Mouse (Mus musculus): ENCODE results near the gene Dzank1. TPM values are rescaled to one million over a fixed set of nuclear protein-coding genes. Genes with fewer than 3 reads are reported as not detected.
A peak's percentile ranks its signal among the peaks of the same experiment; 100 is the strongest.

Dzank1 gene
- total and polyA plus RNA-seq, 3 experiments: 0.08 to 0.35 TPM; not detected in 1

GRCm38 (mm10) chr2:144450378-144450777 is 76.8 kb downstream of the Dzank1 start:
- H3K27ac ChIP-seq (ENCODE audit: control insufficient read depth, low read depth, low read length): no peak overlapping the region
- H3K9ac ChIP-seq (ENCODE audit: control insufficient read depth, low read depth, low read length, poor library complexity, severe bottlenecking): no peak overlapping the region
- H3K79me2 ChIP-seq (ENCODE audit: control insufficient read depth, insufficient read depth, low read length, poor library complexity): no peaks in the 10 kb centered on the region
- no peaks in the 10 kb centered on the region for H3K9me3 ChIP-seq (replicated peaks; ENCODE audit: insufficient read depth, low read length)
- peaks cover 0 to 2% of the 10 kb centered on the region in 2 experiments; a peak in 1 of 4 replicates for H3K36me3 ChIP-seq (ENCODE audit: control insufficient read depth in 1 of 2, insufficient read depth in 2 of 2, low read length in 2 of 2)
- H3K27me3 ChIP-seq (ENCODE audit: control insufficient read depth in 1 of 2, insufficient read depth in 2 of 2, low read length in 2 of 2): peaks cover 0 to 2% of the 10 kb centered on the region in 2 experiments; a peak in 1 of 4 replicates
- H3K4me3 ChIP-seq (ENCODE audit: control insufficient read depth in 1 of 2, insufficient read depth in 1 of 2, low read depth in 2 of 2, low read length in 2 of 2): no peak overlapping the region
- TF ChIP-seq POLR2AphosphoS2 (IDR thresholded peaks at IDR 0.05; ENCODE audit: low read length) (no peak), SIN3A (IDR thresholded peaks at IDR 0.05; ENCODE audit: low read length) (no peak), MEF2A (IDR thresholded peaks at IDR 0.05; ENCODE audit: extremely low read depth, insufficient replicate concordance, low read depth, low read length, poor library complexity, severe bottlenecking) (no peak), HCFC1 (IDR thresholded peaks at IDR 0.05; ENCODE audit: low read depth, low read length) (no peak), MAX (IDR thresholded peaks at IDR 0.05; ENCODE audit: low read length) (peak; percentile 30; the same call in 1 of the 2 replicates), ZNF384 (IDR thresholded peaks at IDR 0.05; ENCODE audit: low read depth, low read length) (no peak), NELFE (IDR thresholded peaks at IDR 0.05; ENCODE audit: low read depth, low read length) (no peak), GATA1 (IDR thresholded peaks at IDR 0.05; ENCODE audit: low read depth, low read length) (no peak), TBP (IDR thresholded peaks at IDR 0.05; ENCODE audit: low read depth, low read length) (peak; percentile 95), ELF1 (IDR thresholded peaks at IDR 0.05; ENCODE audit: low read depth, low read length) (no peak), CHD2 (IDR thresholded peaks at IDR 0.05; ENCODE audit: low read length) (no peak), TAL1 (IDR thresholded peaks at IDR 0.05; ENCODE audit: low read length) (no peak), RAD21 (IDR thresholded peaks at IDR 0.05; ENCODE audit: low read depth, low read length) (no peak), USF1 (IDR thresholded peaks at IDR 0.05; ENCODE audit: low read depth, low read length) (no peak), MXI1 (IDR thresholded peaks at IDR 0.05; ENCODE audit: low read depth, low read length) (no peak), POLR2A (IDR thresholded peaks at IDR 0.05; ENCODE audit: control insufficient read depth in 1 of 2, insufficient read depth in 1 of 2, low read depth in 1 of 2, low read length in 2 of 2, poor library complexity in 1 of 2) (no peak), USF2 (IDR thresholded peaks at IDR 0.05; ENCODE audit: borderline replicate concordance in 1 of 2, insufficient read depth in 1 of 2, low read depth in 1 of 2, low read length in 2 of 2) (no peak), BHLHE40 (IDR thresholded peaks at IDR 0.05; ENCODE audit: borderline replicate concordance, low read depth, low read length) (no peak), ETS1 (IDR thresholded peaks at IDR 0.05; ENCODE audit: low read depth, low read length) (no peak), TCF12 (IDR thresholded peaks at IDR 0.05; ENCODE audit: low read depth, low read length) (no peak), CTCF (IDR thresholded peaks at IDR 0.05 in 2 of 3, conservative IDR thresholded peaks at IDR 0.05 in 1 of 3; ENCODE audit: control insufficient read depth in 1 of 3, insufficient read depth in 1 of 3, low read depth in 2 of 3, low read length in 3 of 3, poor library complexity in 1 of 3, severe bottlenecking in 1 of 3) (no peak), E2F4 (IDR thresholded peaks at IDR 0.05; ENCODE audit: borderline replicate concordance, low read depth, low read length) (no peak), EP300 (IDR thresholded peaks at IDR 0.05; ENCODE audit: low read depth in 1 of 2, low read length in 2 of 2) (peak; percentile 11 to 19; a peak in 1 of 4 replicates), UBTF (IDR thresholded peaks at IDR 0.05; ENCODE audit: borderline replicate concordance, insufficient read depth, low read depth, low read length) (no peak), GABPA (IDR thresholded peaks at IDR 0.05; ENCODE audit: low read depth, low read length) (no peak), MYC (IDR thresholded peaks at IDR 0.05; ENCODE audit: low read depth, low read length) (0 out of 2 replicates have a peak, but pooled peaks have one; percentile 35), RCOR1 (IDR thresholded peaks at IDR 0.05; ENCODE audit: low read depth, low read length) (no peak), ZKSCAN1 (IDR thresholded peaks at IDR 0.05; ENCODE audit: low read depth, low read length) (no peak), ZMIZ1 (IDR thresholded peaks at IDR 0.05; ENCODE audit: low read depth, low read length) (no peak)
- peaks cover 0 to 2% of the 10 kb centered on the region in 2 experiments; a peak in 1 of 4 replicates for H3K4me1 ChIP-seq (ENCODE audit: control insufficient read depth in 1 of 2, insufficient read depth in 2 of 2, low read length in 2 of 2)
- DNase-seq (ENCODE audit: low read depth, low spot score): peak; percentile 64
